Mouse (Mus musculus) limb, embryonic 14.5 days (tissue): ENCODE results near the gene Grid1. TPM values are rescaled to one million over a fixed set of nuclear protein-coding genes. Genes with fewer than 3 reads are reported as not detected.

ENCODE experiments used
- ATAC-seq: fragments of 200-750 bp; cut with Nextera tagmentation; 2 replicates; pipeline ENCODE4 v1.8.0; 2017; ENCODE audit warnings: low read depth, moderate number of reproducible peaks, moderate TSS enrichment; ENCODE audit not compliant: low FRiP score
- DNase-seq: peaks from one replicate; pipeline ENCODE4 v3.0.0-alpha.2; 2015; ENCODE audit warnings: low spot score
- H3K27ac ChIP-seq: fragments of 300-500 bp; sonication (generic); replicated peaks from 2 replicates; pipeline ENCODE4 v1.5.1; 2014; ENCODE audit warnings: low read depth, mild to moderate bottlenecking, low read length, moderate library complexity, mixed read lengths
- H3K27me3 ChIP-seq: fragments of 300-500 bp; sonication (generic); 2 replicates; pipeline ENCODE4 v1.6.1; 2014; ENCODE audit warnings: low read length, mixed read lengths; ENCODE audit not compliant: control insufficient read depth, insufficient read depth
- H3K36me3 ChIP-seq: fragments of 300-500 bp; sonication (generic); 2 replicates; pipeline ENCODE4 v1.6.1; 2014; ENCODE audit warnings: mild to moderate bottlenecking, low read length, moderate library complexity, mixed read lengths; ENCODE audit not compliant: control insufficient read depth, insufficient read depth
- H3K4me1 ChIP-seq: fragments of 300-500 bp; sonication (generic); 2 replicates; pipeline ENCODE4 v1.6.1; 2014; ENCODE audit warnings: antibody characterized with exemption, low read length, mixed read lengths; ENCODE audit not compliant: control insufficient read depth, insufficient read depth
- H3K4me2 ChIP-seq: fragments of 300-500 bp; sonication (generic); replicated peaks from 2 replicates; pipeline ENCODE4 v1.6.1; 2014; ENCODE audit warnings: low read depth, mild to moderate bottlenecking, low read length, moderate library complexity; ENCODE audit not compliant: severe bottlenecking
- H3K4me3 ChIP-seq: fragments of 300-500 bp; sonication (generic); replicated peaks from 2 replicates; pipeline ENCODE4 v1.5.1; 2014; ENCODE audit warnings: low read length
- H3K9ac ChIP-seq: fragments of 300-500 bp; sonication (generic); 2 replicates; pipeline ENCODE4 v1.6.1; 2014; ENCODE audit warnings: mild to moderate bottlenecking, low read depth, low read length, moderate library complexity; ENCODE audit not compliant: severe bottlenecking
- H3K9me3 ChIP-seq: fragments of 300-500 bp; sonication (generic); 2 replicates; pipeline ENCODE4 v1.6.1; 2016; ENCODE audit warnings: low read length; ENCODE audit not compliant: control insufficient read depth
- POLR2A ChIP-seq: fragments of 200-500 bp; IDR thresholded peaks from 2 replicates; pipeline ENCODE4 v1.8.0; 2012; ENCODE audit warnings: inconsistent platforms, mild to moderate bottlenecking, moderate library complexity, borderline replicate concordance; ENCODE audit not compliant: insufficient read depth, insufficient read length; ENCODE audit errors: extremely low read depth
- WGBS: fragments of 180-500 bp; shearing (Covaris S2); extraction: QIAGEN DNeasy Blood & Tissue Kit; methylation state at CpG from one replicate; pipeline ENCODE4 v1.1.7; 2014; 5-methylcytosine and 5-hydroxymethylcytosine counted together
- polyA plus RNA-seq, 2 experiments: library from polyadenylated mRNA; depleted of rRNA in 1 of 2; stranded (reverse) in 1 of 2; unstranded in 1 of 2; fragments of >200 nt; fragmentation: Nextera tagmentation in 1 of 2; extraction: Ambion mirVana in 1 of 2; gene quantifications; 2 replicates each; pipeline versions ENCODE4 v1.2.1 to v1.2.3; 2012 to 2014

Grid1 gene
- 2.0 and 2.2 TPM in 2 replicates for polyA plus RNA-seq (2012; rRNA removed)
- 0.86 and 0.87 TPM in 2 replicates for polyA plus RNA-seq (2014; fragmentation: Nextera tagmentation; extraction: Ambion mirVana)

DNA sequence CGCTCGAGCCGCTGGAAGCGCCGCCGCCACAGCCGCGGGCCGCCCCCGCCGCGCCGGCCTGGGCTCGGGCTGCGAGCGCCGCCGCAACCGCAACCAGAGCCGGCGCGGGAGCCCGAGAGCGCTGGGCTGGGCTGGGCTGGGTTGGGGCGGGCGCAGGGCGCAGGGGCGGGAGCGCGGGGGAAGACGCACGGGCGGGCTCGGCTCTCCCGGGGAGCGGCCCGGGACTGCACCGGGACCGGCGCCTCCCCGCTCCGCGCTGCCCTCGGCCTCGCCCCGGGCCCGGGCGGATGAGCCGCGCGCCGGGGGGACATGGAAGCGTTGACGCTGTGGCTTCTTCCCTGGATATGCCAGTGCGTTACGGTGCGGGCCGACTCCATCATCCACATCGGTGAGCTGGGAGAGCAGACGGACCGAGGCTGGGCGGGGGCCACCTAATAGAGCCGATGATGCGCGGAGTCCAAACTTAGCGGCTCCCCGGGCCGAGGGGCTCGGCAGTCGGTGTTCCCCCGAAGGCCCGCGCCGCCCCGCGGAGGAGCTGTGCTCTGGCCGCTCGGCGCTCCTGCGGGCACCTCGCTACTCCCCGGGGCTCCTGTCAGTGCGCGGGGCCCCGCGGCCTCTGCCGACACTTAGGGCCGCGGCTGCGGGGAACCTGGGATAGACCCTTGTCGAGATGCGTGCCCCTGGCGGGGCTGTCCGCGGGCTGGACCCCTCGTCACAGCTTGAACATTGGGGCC, at the start of gene Grid1:
TSS of gene Grid1 (plus strand) at position 190 of the 734 bp plus-strand sequence.
- H3K4me2 ChIP-seq: peak within 1 kb of the TSS; percentile 86
- no peak within 1 kb of the TSS for H3K27ac ChIP-seq
- TF ChIP-seq POLR2A: no peak
- H3K9ac ChIP-seq: peak within 1 kb of the TSS; percentile 54
- no peaks in the 10 kb centered on the region for H3K9me3 ChIP-seq
- ATAC-seq (peak; percentile 61), DNase-seq (no peak)
- H3K27me3 ChIP-seq: peaks cover 85% of the 10 kb centered on the region
- H3K36me3 ChIP-seq: no peaks in the 10 kb centered on the region
- under 1% methylated on average over 51 of the region's 96 CpGs for WGBS
- peaks cover 10% of the 10 kb centered on the region; the same call in 1 of the 2 replicates for H3K4me1 ChIP-seq
- H3K4me3 ChIP-seq: peak within 1 kb of the TSS; percentile 53

DNA sequence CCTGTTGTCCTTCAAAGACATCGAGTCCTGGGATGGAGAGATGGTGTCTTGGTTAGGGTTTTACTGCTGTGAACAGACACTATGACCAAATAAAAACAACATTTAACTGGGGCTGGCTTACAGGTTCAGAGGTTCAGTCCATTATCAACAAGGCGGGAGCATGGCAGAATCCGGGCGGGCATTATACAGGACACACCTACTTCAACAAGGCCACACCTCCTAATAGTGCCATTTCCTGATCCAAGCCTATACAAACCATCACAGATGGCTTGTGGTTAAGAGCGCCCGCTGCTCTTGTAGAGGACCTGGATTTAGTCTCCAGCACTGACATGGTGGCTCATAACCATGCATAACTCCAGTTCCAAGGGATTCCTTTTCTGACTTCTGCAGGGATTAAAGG, 49.4 kb upstream of the Grid1 start:
- no peak for TF ChIP-seq POLR2A

DNA sequence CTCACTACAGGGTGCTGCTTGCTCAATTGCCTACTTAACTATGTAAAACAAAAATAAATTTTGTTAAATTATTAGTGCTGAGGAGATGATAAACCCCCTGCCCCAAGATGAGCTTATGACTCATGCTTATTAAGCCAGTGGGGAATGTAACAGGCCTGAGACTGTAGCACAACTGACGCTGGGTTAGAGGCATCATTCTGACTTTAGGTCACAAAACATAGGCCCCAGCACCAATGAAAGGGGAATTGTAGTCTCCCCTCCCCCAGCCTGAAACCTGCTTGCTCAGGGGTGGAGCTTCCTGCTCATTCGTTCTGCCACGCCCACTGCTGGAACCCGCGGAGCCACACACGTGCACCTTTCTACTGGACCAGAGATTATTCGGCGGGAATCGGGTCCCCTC, 48.3 kb upstream of the Grid1 start:
- ATAC-seq (no peak), DNase-seq (no peak)
- Histone ChIP-seq H3K4me1 (peaks cover 11% of the 10 kb centered on the region; the same call in 1 of the 2 replicates), H3K4me2 (no peak overlapping the region), H3K27me3 (peaks cover 8% of the 10 kb centered on the region; the same call in 1 of the 2 replicates), H3K9ac (no peak overlapping the region), H3K4me3 (no peak overlapping the region), H3K27ac (no peak overlapping the region), H3K36me3 (no peaks in the 10 kb centered on the region), H3K9me3 (no peaks in the 10 kb centered on the region; the same call in 1 of the 2 replicates)
- 35% methylated on average over 9 of the region's 9 CpGs for WGBS
- TF ChIP-seq POLR2A: no peak

More for the DNA sequence above, 49.4 kb upstream of the Grid1 start:
- no peak overlapping the region for H3K9ac ChIP-seq
- ATAC-seq: no peak
- H3K4me2 ChIP-seq: no peak overlapping the region
- 84% methylated on average over 6 of the region's 6 CpGs for WGBS
- peaks cover 11% of the 10 kb centered on the region; the same call in 1 of the 2 replicates for H3K4me1 ChIP-seq
- no peak overlapping the region for H3K4me3 ChIP-seq
- H3K27ac ChIP-seq: no peak overlapping the region
- no peaks in the 10 kb centered on the region for H3K36me3 ChIP-seq
- no peak for DNase-seq
- H3K9me3 ChIP-seq: no peaks in the 10 kb centered on the region
- peaks cover 8% of the 10 kb centered on the region; the same call in 1 of the 2 replicates for H3K27me3 ChIP-seq

DNA sequence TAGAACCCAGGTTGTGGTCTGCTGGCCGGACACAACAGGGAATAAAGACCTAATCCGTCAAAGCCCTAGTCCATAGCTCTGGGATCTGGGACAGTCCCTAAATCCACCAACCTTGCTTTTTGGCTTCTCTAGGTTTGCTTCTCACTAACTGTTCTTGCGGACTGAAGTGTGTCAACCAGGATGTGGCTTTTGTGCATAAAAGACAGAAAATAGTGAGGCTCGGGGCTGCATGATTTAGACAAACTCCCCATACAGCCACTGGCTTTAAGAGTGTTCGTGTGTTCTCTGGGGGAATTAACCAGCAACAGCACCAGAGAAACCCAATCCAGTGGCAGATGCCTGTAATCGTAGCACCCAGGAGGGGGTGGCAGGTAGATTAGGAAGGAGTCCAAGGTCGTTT, 47.8 kb upstream of the Grid1 start:
- peaks cover 11% of the 10 kb centered on the region; the same call in 1 of the 2 replicates for H3K4me1 ChIP-seq
- WGBS: 44% methylated on average over 7 of the region's 7 CpGs
- H3K4me3 ChIP-seq: no peak overlapping the region
- no peak for ATAC-seq
- H3K4me2 ChIP-seq: no peak overlapping the region
- DNase-seq: no peak
- peaks cover 8% of the 10 kb centered on the region; the same call in 1 of the 2 replicates for H3K27me3 ChIP-seq
- no peaks in the 10 kb centered on the region for H3K36me3 ChIP-seq
- no peak for TF ChIP-seq POLR2A
- no peak overlapping the region for H3K27ac ChIP-seq
- no peak overlapping the region for H3K9ac ChIP-seq
- no peaks in the 10 kb centered on the region; the same call in 1 of the 2 replicates for H3K9me3 ChIP-seq

DNA sequence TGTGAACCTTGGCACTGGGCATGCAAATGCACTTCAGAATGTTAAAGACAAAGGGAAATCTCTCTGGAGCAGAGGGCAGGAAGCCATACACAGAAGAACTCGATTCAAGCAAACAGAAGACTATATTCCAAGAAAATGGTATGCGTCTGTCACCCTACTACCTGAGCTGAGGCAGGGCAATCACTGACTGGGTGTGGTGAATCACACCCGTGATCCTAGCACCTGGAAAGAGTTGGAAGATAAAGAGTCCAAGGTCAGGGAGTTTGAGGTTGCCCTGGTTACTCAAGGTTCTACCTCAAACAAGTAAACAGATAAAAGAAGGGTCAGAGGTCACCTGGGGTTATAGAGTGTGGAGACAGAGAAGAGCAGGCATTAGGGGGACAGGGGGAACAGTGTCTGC, 46.2 kb upstream of the Grid1 start:
- H3K4me3 ChIP-seq: no peak overlapping the region
- DNase-seq (no peak), ATAC-seq (no peak)
- H3K27ac ChIP-seq: no peak overlapping the region
- TF ChIP-seq POLR2A: no peak
- WGBS: 85% methylated on average over 3 of the region's 3 CpGs
- no peaks in the 10 kb centered on the region for H3K36me3 ChIP-seq
- H3K4me2 ChIP-seq: no peak overlapping the region
- H3K9me3 ChIP-seq: no peaks in the 10 kb centered on the region; the same call in 1 of the 2 replicates
- peaks cover 8% of the 10 kb centered on the region; the same call in 1 of the 2 replicates for H3K27me3 ChIP-seq
- no peak overlapping the region for H3K9ac ChIP-seq
- H3K4me1 ChIP-seq: peaks cover 8% of the 10 kb centered on the region; the same call in 1 of the 2 replicates
